In the genomic region with DNA sequence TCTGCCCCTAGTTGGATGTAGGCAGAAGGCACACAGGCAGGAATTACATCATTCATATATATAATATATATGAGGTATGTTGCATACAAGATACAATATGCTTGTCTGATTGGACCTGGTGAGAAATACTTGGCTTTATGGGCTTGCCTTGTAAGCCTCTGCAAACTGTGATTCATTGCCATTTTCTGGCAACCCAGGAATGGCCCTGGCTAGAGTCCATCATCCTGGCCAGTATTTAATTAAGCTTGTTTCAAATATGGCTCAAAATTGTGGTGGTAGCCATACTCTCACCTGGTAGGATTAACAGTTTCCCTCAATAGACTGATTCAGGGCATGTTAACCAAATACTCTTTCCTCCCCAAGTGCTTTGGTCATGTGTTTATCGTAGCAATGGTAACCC, we compare ENCODE assay signal across 19 mouse cellular contexts. TPM values are rescaled to one million over a fixed set of nuclear protein-coding genes. Genes with fewer than 3 reads are reported as not detected.
DNase-seq lines count a peak whose midpoint lies in the region; ATAC-seq and TF ChIP-seq lines count a peak whose summit lies in the region.
"Had no signal": no experiment of that assay in that cellular context is flagged by ENCODE, and none has a peak within 500 bp of the region (broad histone marks: within the 10 kb centered on the region; RNA-seq: fewer than 3 reads in every experiment).

No protein-coding gene starts in this region.

- no peak overlapping the region for H3K4me2 ChIP-seq in intestine, embryonic 15.5 days (replicated peaks)
- H3K4me2 ChIP-seq: embryonic facial prominence, embryonic 15.5 days; heart, embryonic 12.5 days; neural tube, embryonic 15.5 days had no signal

- no peak for TF ChIP-seq POLR2A in kidney, adult 2 months (IDR thresholded peaks at IDR 0.05; ENCODE audit: low read depth, low read length)

- H3K27me3 ChIP-seq in kidney, adult 2 months (replicated peaks; ENCODE audit: control insufficient read depth, insufficient read depth, low read length), result no peaks in the 10 kb centered on the region
- H3K27me3 ChIP-seq in intestine, embryonic 15.5 days (replicated peaks), result no peaks in the 10 kb centered on the region
- H3K27me3 ChIP-seq: embryonic facial prominence, embryonic 15.5 days; heart, embryonic 12.5 days; neural tube, embryonic 15.5 days had no signal

- no peak overlapping the region for H3K27ac ChIP-seq in kidney, adult 2 months (ENCODE audit: insufficient read depth, low read depth, low read length)
- no peak overlapping the region for H3K27ac ChIP-seq in intestine, embryonic 15.5 days
- H3K27ac ChIP-seq: embryonic facial prominence, embryonic 15.5 days; liver, embryonic 14.5 days; midbrain, embryonic 10.5 days; neural tube, embryonic 15.5 days had no signal

- no peak overlapping the region for H3K9ac ChIP-seq in intestine, embryonic 15.5 days
- H3K9ac ChIP-seq: embryonic facial prominence, embryonic 15.5 days; forebrain, postnatal 0 days; heart, embryonic 12.5 days; liver, embryonic 14.5 days; neural tube, embryonic 15.5 days had no signal

- no peaks in the 10 kb centered on the region; the same call in 1 of the 2 replicates for H3K4me1 ChIP-seq in kidney, adult 2 months (ENCODE audit: control insufficient read depth, insufficient read depth, low read length)
- H3K4me1 ChIP-seq in intestine, embryonic 15.5 days (replicated peaks), result no peaks in the 10 kb centered on the region
- H3K4me1 ChIP-seq: embryonic facial prominence, embryonic 15.5 days; heart, embryonic 12.5 days; neural tube, embryonic 15.5 days had no signal

- WGBS in kidney, adult 2 months, result 80% methylated on average over 1 of the region's 1 CpGs
- WGBS in intestine, embryonic 15.5 days, result 72% methylated on average over 1 of the region's 1 CpGs

- peaks cover 5% of the 10 kb centered on the region for H3K36me3 ChIP-seq in kidney, adult 2 months (ENCODE audit: control insufficient read depth, insufficient read depth, low read length)
- H3K36me3 ChIP-seq in intestine, embryonic 15.5 days, result peaks cover 17% of the 10 kb centered on the region; the same call in 1 of the 2 replicates

- no peak for ATAC-seq in intestine, embryonic 15.5 days
- ATAC-seq: forebrain, postnatal 0 days had no signal

- no peak for TF ChIP-seq CTCF in kidney, adult 2 months (conservative IDR thresholded peaks at IDR 0.05; ENCODE audit: insufficient read depth, insufficient read length, low read depth, low read length)

- no peaks in the 10 kb centered on the region for H3K9me3 ChIP-seq in intestine, embryonic 15.5 days
- H3K9me3 ChIP-seq: embryonic facial prominence, embryonic 15.5 days; heart, embryonic 12.5 days; midbrain, embryonic 10.5 days; neural tube, embryonic 15.5 days had no signal

- peak; percentile 15 for DNase-seq in kidney, adult 2 months
- DNase-seq in kidney, adult 8-10 months, result no peak
- peak; percentile 61 for DNase-seq in adrenal gland, postnatal 25 days
- DNase-seq in cerebellum, adult 9-11 months, result peak; percentile 84
- DNase-seq in lung, postnatal 4 days, result no peak
- DNase-seq in ovary, postnatal 14 days (ENCODE audit: low spot score), result no peak
- DNase-seq in frontal cortex, postnatal 25 days (ENCODE audit: low spot score in 2 of 2), result no peak
- DNase-seq: forebrain, postnatal 0 days; gastrocnemius, postnatal 25 days; heart, postnatal 4 days; layer of hippocampus, postnatal 36 days; lung, postnatal 10 days; right cerebral cortex, adult 18-20 months had no signal

- H3K4me3 ChIP-seq in kidney, adult 2 months (ENCODE audit: insufficient read depth, low read depth, low read length), result no peak overlapping the region
- H3K4me3 ChIP-seq in intestine, embryonic 15.5 days (replicated peaks), result no peak overlapping the region
- H3K4me3 ChIP-seq: embryonic facial prominence, embryonic 15.5 days; heart, embryonic 12.5 days; midbrain, embryonic 10.5 days; neural tube, embryonic 15.5 days had no signal

RNA-seq across cellular contexts. Expression of a gene that starts 46.6 kb away (rescaled TPM):
- polyA plus RNA-seq in kidney, adult 2 months (2012; rRNA removed), result 25.3 and 38.8 TPM in 2 replicates
- total RNA-seq in adrenal gland, postnatal 25 days (2021), result 121 and 131 TPM in 2 replicates
- 114 and 135 TPM in 2 replicates for polyA plus RNA-seq in intestine, embryonic 15.5 days (2015; fragmentation: Nextera tagmentation; extraction: Ambion mirVana)

Comparison
In these comparisons a context has a peak if more than half of its experiments do, and no peak if none do; other contexts are left out.
1. DNase-seq: peak in kidney, adult 2 months (single experiment), adrenal gland, postnatal 25 days (single experiment) and cerebellum, adult 9-11 months (single experiment); none in kidney, adult 8-10 months (0 of 2), lung, postnatal 4 days (0 of 2), ovary, postnatal 14 days (single experiment) and frontal cortex, postnatal 25 days (0 of 2).